Mouse (Mus musculus) megakaryocyte progenitor cell, adult 5-6 weeks (primary cell): Measurements from ENCODE around the gene Kat14. TPM values are rescaled to one million over a fixed set of nuclear protein-coding genes. Genes with fewer than 3 reads are reported as not detected.

Experiments
- ATAC-seq: replicated peaks from 2 replicates; pipeline ENCODE4 v1.8.0; 2016; ENCODE audit warnings: mild to moderate bottlenecking, moderate TSS enrichment, inconsistent platforms; ENCODE audit not compliant: poor library complexity
- total RNA-seq, 2 experiments: library from RNA; stranded (forward) in 1 of 2; stranded (reverse) in 1 of 2; fragments of 157-497, 149-512 nt in 1 of 2; fragments of 200-1000 nt in 1 of 2; gene quantifications; 2 replicates each; pipeline versions ENCODE4 v1.2.3 to v1.2.4; 2015 to 2017

Gene Kat14
- total RNA-seq (2015) (44.7 and 63.4 TPM in 2 replicates), total RNA-seq (2017) (34.4 and 38.1 TPM in 2 replicates)

GRCm38 (mm10) chr2:144368400-144369019 is at the start of gene Kat14, which contains the start of gene Pet117:
Gene Kat14 (plus strand): TSS chr2:144368983.
Gene Pet117 (plus strand): TSS chr2:144368996.
- peak; percentile 97 for ATAC-seq

GRCm38 (mm10) chr2:144324218-144324617 is 44.6 kb upstream of the Kat14 start:
- ATAC-seq, result no peak

- no peak for ATAC-seq
Measured at GRCm38 (mm10) chr2:144329451-144329850, 39.3 kb upstream of the Kat14 start.

- ATAC-seq, result no peak
Measured at GRCm38 (mm10) chr2:144329937-144330336, 38.8 kb upstream of the Kat14 start.

GRCm38 (mm10) chr2:144330352-144330959 is 38.3 kb upstream of the Kat14 start:
- ATAC-seq, result no peak; the same call in 1 of the 2 replicates

GRCm38 (mm10) chr2:144330960-144331371 is 37.8 kb upstream of the Kat14 start:
- peak; percentile 40 for ATAC-seq

GRCm38 (mm10) chr2:144331401-144332302 is 37.1 kb upstream of the Kat14 start, which contains the start of gene Ovol2:
Gene Ovol2 (minus strand): TSS chr2:144332146.
- peak; percentile 13 for ATAC-seq

GRCm38 (mm10) chr2:144332486-144332885 is 36.3 kb upstream of the Kat14 start:
- no peak for ATAC-seq

GRCm38 (mm10) chr2:144333138-144333842 is 35.5 kb upstream of the Kat14 start:
- no peak for ATAC-seq

- peak; percentile 60 for ATAC-seq
Measured at GRCm38 (mm10) chr2:144337230-144337629, 31.6 kb upstream of the Kat14 start.

GRCm38 (mm10) chr2:144337701-144338100 is 31.1 kb upstream of the Kat14 start:
- ATAC-seq, result peak; percentile 90

- peak; percentile 12; the same call in 1 of the 2 replicates for ATAC-seq
Measured at GRCm38 (mm10) chr2:144338149-144338548, 30.6 kb upstream of the Kat14 start.

GRCm38 (mm10) chr2:144343158-144343557 is 25.6 kb upstream of the Kat14 start:
- ATAC-seq, result no peak

GRCm38 (mm10) chr2:144348525-144348924 is 20.3 kb upstream of the Kat14 start:
- peak; percentile 87 for ATAC-seq

GRCm38 (mm10) chr2:144352843-144353242 is 15.9 kb upstream of the Kat14 start:
- no peak for ATAC-seq

GRCm38 (mm10) chr2:144369020-144369421 is 238 bp downstream of the Kat14 start:
- peak; percentile 66 for ATAC-seq

- 0 out of 2 replicates have a peak, but pooled peaks have one; percentile 15 for ATAC-seq
Measured at GRCm38 (mm10) chr2:144369511-144369910, 728 bp downstream of the Kat14 start.

- no peak for ATAC-seq
Measured at GRCm38 (mm10) chr2:144371566-144371965, 2.8 kb downstream of the Kat14 start.

GRCm38 (mm10) chr2:144373063-144373462 is 4.3 kb downstream of the Kat14 start:
- no peak for ATAC-seq

GRCm38 (mm10) chr2:144375063-144375703 is 6.4 kb downstream of the Kat14 start:
- no peak for ATAC-seq
